Mouse (Mus musculus) forebrain, embryonic 11.5 days (tissue): Measurements from ENCODE around the gene Tbc1d25. TPM values are rescaled to one million over a fixed set of nuclear protein-coding genes. Genes with fewer than 3 reads are reported as not detected.
A peak's percentile ranks its signal among the peaks of the same experiment; 100 is the strongest.

Experiments
- ATAC-seq: fragments of 200-750 bp; cut with Nextera tagmentation; replicated peaks from 2 replicates; pipeline ENCODE4 v1.8.0; 2017; ENCODE audit warnings: moderate TSS enrichment; ENCODE audit not compliant: low FRiP score
- DNase-seq: peaks from one replicate; pipeline ENCODE4 v3.0.0-alpha.2; 2017; ENCODE audit warnings: low spot score
- H3K27ac ChIP-seq: fragments of 300-500 bp; sonication (generic); 2 replicates; pipeline ENCODE4 v1.5.1; 2014; ENCODE audit warnings: low read depth, low read length
- H3K27me3 ChIP-seq: fragments of 300-500 bp; sonication (generic); 2 replicates; pipeline ENCODE4 v1.6.1; 2014; ENCODE audit warnings: mild to moderate bottlenecking, low read length, mixed read lengths; ENCODE audit not compliant: control insufficient read depth, insufficient read depth
- H3K36me3 ChIP-seq: fragments of 300-500 bp; sonication (generic); 2 replicates; pipeline ENCODE4 v1.6.1; 2014; ENCODE audit warnings: mild to moderate bottlenecking, low read length, moderate library complexity, mixed read lengths; ENCODE audit not compliant: control insufficient read depth, insufficient read depth
- H3K4me1 ChIP-seq: fragments of 300-500 bp; sonication (generic); replicated peaks from 2 replicates; pipeline ENCODE4 v1.6.1; 2014; ENCODE audit warnings: low read length, mixed read lengths; ENCODE audit not compliant: control insufficient read depth, insufficient read depth
- H3K4me2 ChIP-seq: fragments of 300-500 bp; sonication (generic); 2 replicates; pipeline ENCODE4 v1.6.1; 2014; ENCODE audit warnings: low read depth, mild to moderate bottlenecking, low read length, moderate library complexity, mixed read lengths; ENCODE audit not compliant: severe bottlenecking
- H3K4me3 ChIP-seq: fragments of 300-500 bp; sonication (generic); 2 replicates; pipeline ENCODE4 v1.5.1; 2014; ENCODE audit warnings: low read depth, low read length
- H3K9ac ChIP-seq: fragments of 300-500 bp; sonication (generic); 2 replicates; pipeline ENCODE4 v1.6.1; 2014; ENCODE audit warnings: low read length
- H3K9me3 ChIP-seq: fragments of 300-500 bp; sonication (generic); 2 replicates; pipeline ENCODE4 v1.6.1; 2016; ENCODE audit warnings: low read length, mixed read lengths; ENCODE audit not compliant: control insufficient read depth
- WGBS: fragments of 180-500 bp; shearing (Covaris S2); extraction: QIAGEN DNeasy Blood & Tissue Kit; methylation state at CpG from one replicate; pipeline ENCODE4 v1.1.7; 2014; 5-methylcytosine and 5-hydroxymethylcytosine counted together
- polyA plus RNA-seq: library from polyadenylated mRNA; unstranded; fragments of >200 nt; fragmentation: Nextera tagmentation; extraction: Ambion mirVana; gene quantifications from 2 replicates; pipeline ENCODE4 v1.2.1, GENCODE M21; 2014

The Tbc1d25 gene
- polyA plus RNA-seq, 1 experiment from 2014 or later = 13.5 TPM

GRCm38 (mm10) chrX:8132017-8132976 is 43.7 kb downstream of the Tbc1d25 start, which contains the start of gene Wdr13:
Gene Wdr13, minus strand, starts transcription at chrX:8132892.
- 19% methylated on average over 36 of the region's 40 CpGs for WGBS
- Histone ChIP-seq H3K9ac (peak within 1 kb of the TSS; percentile 55; the same call in 1 of the 2 replicates), H3K36me3 (no peaks in the 10 kb centered on the region; the same call in 1 of the 2 replicates), H3K4me3 (peak within 1 kb of the TSS; percentile 46), H3K9me3 (no peaks in the 10 kb centered on the region), H3K27me3 (no peaks in the 10 kb centered on the region), H3K4me1 (no peaks in the 10 kb centered on the region), H3K4me2 (peak within 1 kb of the TSS; percentile 62), H3K27ac (peak within 1 kb of the TSS; percentile 92)
- ATAC-seq = peak; percentile 88
- DNase-seq = peak; percentile 90

- no peaks in the 10 kb centered on the region for H3K9me3 ChIP-seq
- H3K4me2 ChIP-seq = peak overlapping the region; percentile 62; the same call in 1 of the 2 replicates
- no peaks in the 10 kb centered on the region for H3K27me3 ChIP-seq
- no peak overlapping the region for H3K9ac ChIP-seq
- H3K27ac ChIP-seq = no peak overlapping the region
- WGBS = 90% methylated on average over 17 of the region's 17 CpGs
- no peak for DNase-seq
- 0 out of 2 replicates have a peak, but pooled peaks have one; percentile 6 for ATAC-seq
- no peaks in the 10 kb centered on the region for H3K4me1 ChIP-seq
- H3K4me3 ChIP-seq = 0 out of 2 replicates have a peak overlapping the region, but pooled peaks have one; percentile 46
- no peaks in the 10 kb centered on the region; the same call in 1 of the 2 replicates for H3K36me3 ChIP-seq
Measured at GRCm38 (mm10) chrX:8131393-8131792, 44.6 kb downstream of the Tbc1d25 start.

- DNase-seq (no peak), ATAC-seq (no peak)
- no peak overlapping the region for H3K9ac ChIP-seq
- no peaks in the 10 kb centered on the region for H3K27me3 ChIP-seq
- H3K4me1 ChIP-seq = no peaks in the 10 kb centered on the region
- no peaks in the 10 kb centered on the region; the same call in 1 of the 2 replicates for H3K36me3 ChIP-seq
- WGBS = 81% methylated on average over 7 of the region's 7 CpGs
- H3K4me2 ChIP-seq = no peak overlapping the region
- no peak overlapping the region for H3K27ac ChIP-seq
- H3K4me3 ChIP-seq = no peak overlapping the region
- H3K9me3 ChIP-seq = no peaks in the 10 kb centered on the region
Measured at GRCm38 (mm10) chrX:8125235-8125634, 50.7 kb downstream of the Tbc1d25 start.

GRCm38 (mm10) chrX:8123821-8124470 is 52.0 kb downstream of the Tbc1d25 start:
- DNase-seq (no peak), ATAC-seq (no peak)
- no peak overlapping the region for H3K4me2 ChIP-seq
- no peak overlapping the region for H3K27ac ChIP-seq
- no peaks in the 10 kb centered on the region; the same call in 1 of the 2 replicates for H3K36me3 ChIP-seq
- no peaks in the 10 kb centered on the region for H3K9me3 ChIP-seq
- H3K4me1 ChIP-seq = no peaks in the 10 kb centered on the region
- no peak overlapping the region for H3K4me3 ChIP-seq
- no peak overlapping the region for H3K9ac ChIP-seq
- H3K27me3 ChIP-seq = no peaks in the 10 kb centered on the region
- WGBS = 83% methylated on average over 6 of the region's 6 CpGs

- Histone ChIP-seq H3K9ac (no peak overlapping the region), H3K4me1 (no peaks in the 10 kb centered on the region), H3K27ac (no peak overlapping the region), H3K4me2 (no peak overlapping the region), H3K36me3 (no peaks in the 10 kb centered on the region), H3K4me3 (no peak overlapping the region), H3K27me3 (no peaks in the 10 kb centered on the region), H3K9me3 (no peaks in the 10 kb centered on the region)
- ATAC-seq (no peak), DNase-seq (no peak)
Measured at GRCm38 (mm10) chrX:8117264-8117663, 58.7 kb downstream of the Tbc1d25 start.

GRCm38 (mm10) chrX:8115275-8115674 is 60.7 kb downstream of the Tbc1d25 start:
- Histone ChIP-seq H3K36me3 (no peaks in the 10 kb centered on the region), H3K27me3 (no peaks in the 10 kb centered on the region), H3K4me1 (no peaks in the 10 kb centered on the region), H3K9ac (no peak overlapping the region), H3K27ac (no peak overlapping the region), H3K9me3 (no peaks in the 10 kb centered on the region), H3K4me3 (no peak overlapping the region), H3K4me2 (no peak overlapping the region)
- ATAC-seq = no peak
- WGBS = 78% methylated on average over 4 of the region's 4 CpGs
- no peak for DNase-seq

- H3K27ac ChIP-seq = no peak overlapping the region
- H3K4me1 ChIP-seq = peaks cover 3% of the 10 kb centered on the region; the same call in 1 of the 2 replicates
- H3K9me3 ChIP-seq = no peaks in the 10 kb centered on the region
- H3K36me3 ChIP-seq = no peaks in the 10 kb centered on the region
- ATAC-seq (no peak), DNase-seq (no peak)
- no peak overlapping the region for H3K9ac ChIP-seq
- H3K27me3 ChIP-seq = no peaks in the 10 kb centered on the region
- no peak overlapping the region for H3K4me2 ChIP-seq
- no peak overlapping the region for H3K4me3 ChIP-seq
- WGBS = 94% methylated on average over 3 of the region's 3 CpGs
Measured at GRCm38 (mm10) chrX:8105019-8105418, 71.0 kb downstream of the Tbc1d25 start.
